Mouse (Mus musculus) hindbrain, embryonic 13.5 days (tissue): ENCODE data around the gene Lrig1. TPM values are rescaled to one million over a fixed set of nuclear protein-coding genes. Genes with fewer than 3 reads are reported as not detected.

Source experiments
- ATAC-seq: fragments of 200-750 bp; cut with Nextera tagmentation; 2 replicates; pipeline ENCODE4 v1.8.0; 2017; ENCODE audit warnings: moderate TSS enrichment; ENCODE audit not compliant: low FRiP score
- H3K27ac ChIP-seq: fragments of 300-500 bp; sonication (generic); 2 replicates; pipeline ENCODE4 v1.5.1; 2015; ENCODE audit warnings: inconsistent platforms, mild to moderate bottlenecking, moderate library complexity
- H3K27me3 ChIP-seq: fragments of 300-500 bp; sonication (generic); 2 replicates; pipeline ENCODE4 v1.6.1; 2015; ENCODE audit warnings: mild to moderate bottlenecking, inconsistent platforms
- H3K36me3 ChIP-seq: fragments of 300-500 bp; sonication (generic); 2 replicates; pipeline ENCODE4 v1.6.1; 2015; ENCODE audit warnings: mild to moderate bottlenecking, inconsistent platforms
- H3K4me1 ChIP-seq: fragments of 300-500 bp; sonication (generic); replicated peaks from 2 replicates; pipeline ENCODE4 v1.6.1; 2015; ENCODE audit warnings: inconsistent platforms
- H3K4me2 ChIP-seq: fragments of 300-500 bp; sonication (generic); 2 replicates; pipeline ENCODE4 v1.6.1; 2015; ENCODE audit warnings: inconsistent platforms, mild to moderate bottlenecking, moderate library complexity
- H3K4me3 ChIP-seq: fragments of 300-500 bp; sonication (generic); 2 replicates; pipeline ENCODE4 v1.5.1; 2015; ENCODE audit warnings: mild to moderate bottlenecking, inconsistent platforms
- H3K9ac ChIP-seq: fragments of 300-500 bp; sonication (generic); 2 replicates; pipeline ENCODE4 v1.6.1; 2015; ENCODE audit warnings: mild to moderate bottlenecking, inconsistent platforms
- H3K9me3 ChIP-seq: fragments of 300-500 bp; sonication (generic); 2 replicates; pipeline ENCODE4 v1.6.1; 2016; ENCODE audit warnings: inconsistent platforms
- WGBS: fragments of 180-500 bp; shearing (Covaris S2); methylation state at CpG from one replicate; pipeline ENCODE4 v1.1.7; 2015; 5-methylcytosine and 5-hydroxymethylcytosine counted together
- polyA plus RNA-seq: library from polyadenylated mRNA; unstranded; fragments of >200 nt; fragmentation: Nextera tagmentation; extraction: Ambion mirVana; gene quantifications from 2 replicates; pipeline ENCODE4 v1.2.1, GENCODE M21; 2015

The Lrig1 gene
- polyA plus RNA-seq, 1 experiment from 2014 or later: 12.5 TPM

DNA sequence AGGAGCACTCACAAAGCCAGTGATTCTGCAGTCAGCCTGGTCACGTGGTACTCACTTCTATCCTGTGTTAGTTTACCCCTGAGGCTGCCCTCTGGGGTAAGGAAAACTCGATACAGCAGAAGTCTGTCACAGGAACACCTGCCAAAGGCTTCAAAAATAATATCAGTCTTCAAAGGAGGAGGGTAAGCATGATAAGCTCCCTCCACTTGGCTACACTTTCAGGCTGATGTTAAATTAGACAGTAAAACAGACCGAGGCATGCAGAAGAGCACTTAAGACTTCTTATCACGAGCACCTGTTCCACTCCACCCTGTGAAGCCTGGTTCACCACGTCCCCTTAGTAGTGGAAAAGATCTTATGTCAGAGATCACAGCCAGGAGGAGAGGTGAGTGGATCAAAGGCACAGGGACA lies 62.9 kb downstream of the Lrig1 start:
- Histone ChIP-seq H3K27me3 (no peaks in the 10 kb centered on the region), H3K27ac (peak overlapping the region; percentile 48; the same call in 1 of the 2 replicates), H3K9ac (no peak overlapping the region), H3K4me1 (peaks cover 57% of the 10 kb centered on the region), H3K36me3 (no peaks in the 10 kb centered on the region), H3K4me3 (no peak overlapping the region), H3K4me2 (no peak overlapping the region), H3K9me3 (no peaks in the 10 kb centered on the region)
- 71% methylated on average over 5 of the region's 5 CpGs for WGBS
- ATAC-seq: no peak

GRCm38 (mm10) chr6:94635343-94635742 lies 64.6 kb downstream of the Lrig1 start:
- ATAC-seq: no peak
- 15% methylated on average over 1 of the region's 1 CpGs for WGBS

DNA sequence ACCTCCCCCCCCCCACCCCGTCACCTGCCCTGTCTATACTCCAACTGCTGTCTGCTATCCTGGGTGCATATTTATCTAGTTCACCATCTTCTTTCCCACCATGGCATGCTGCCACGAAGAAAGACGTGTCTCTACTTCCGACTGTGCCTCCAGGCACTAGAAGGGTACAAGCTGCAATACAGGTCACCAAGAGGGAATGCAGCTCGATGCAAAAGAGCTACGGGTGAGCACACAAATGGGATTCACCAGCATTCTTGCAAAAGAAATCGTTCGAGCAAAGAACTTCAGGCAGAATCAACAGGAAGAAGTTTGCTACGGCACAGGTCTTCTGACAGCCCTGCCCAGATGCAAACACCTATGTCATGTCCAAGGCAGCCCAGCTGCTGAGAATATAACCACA lies 65.2 kb downstream of the Lrig1 start:
- Histone ChIP-seq H3K36me3 (peaks cover 1% of the 10 kb centered on the region; the same call in 1 of the 2 replicates), H3K9ac (no peak overlapping the region), H3K27me3 (no peaks in the 10 kb centered on the region), H3K27ac (0 out of 2 replicates have a peak overlapping the region, but pooled peaks have one; percentile 66), H3K4me3 (no peak overlapping the region), H3K9me3 (no peaks in the 10 kb centered on the region), H3K4me1 (peaks cover 57% of the 10 kb centered on the region), H3K4me2 (no peak overlapping the region)
- ATAC-seq: no peak
- WGBS: 60% methylated on average over 9 of the region's 9 CpGs

More at GRCm38 (mm10) chr6:94635343-94635742, 64.6 kb downstream of the Lrig1 start:
- H3K36me3 ChIP-seq: no peaks in the 10 kb centered on the region
- peak overlapping the region; percentile 66 for H3K27ac ChIP-seq
- H3K4me3 ChIP-seq: no peak overlapping the region
- no peaks in the 10 kb centered on the region for H3K27me3 ChIP-seq
- H3K4me2 ChIP-seq: no peak overlapping the region
- peaks cover 61% of the 10 kb centered on the region for H3K4me1 ChIP-seq
- no peak overlapping the region for H3K9ac ChIP-seq
- H3K9me3 ChIP-seq: no peaks in the 10 kb centered on the region

DNA sequence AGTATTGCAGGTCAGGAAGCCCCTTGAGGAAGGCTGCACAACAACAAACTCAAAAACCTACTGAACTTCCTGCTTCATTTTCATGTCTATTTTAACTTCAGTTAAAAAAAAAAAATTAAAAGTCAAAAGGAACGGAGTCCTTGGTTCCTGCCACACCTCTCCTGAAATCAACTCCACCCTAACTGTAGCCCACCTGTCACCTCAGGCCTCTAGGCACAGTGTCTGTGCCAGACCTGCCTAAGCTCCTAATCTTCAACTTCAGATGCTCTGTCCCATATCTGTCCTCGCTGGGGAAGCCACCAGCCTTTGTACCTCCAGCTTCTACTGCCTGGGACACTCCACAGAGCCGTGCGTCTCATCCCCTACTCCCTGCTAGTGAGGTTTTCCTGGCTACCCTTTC lies 65.7 kb downstream of the Lrig1 start:
- Histone ChIP-seq H3K4me2 (no peak overlapping the region), H3K27ac (no peak overlapping the region)

DNA sequence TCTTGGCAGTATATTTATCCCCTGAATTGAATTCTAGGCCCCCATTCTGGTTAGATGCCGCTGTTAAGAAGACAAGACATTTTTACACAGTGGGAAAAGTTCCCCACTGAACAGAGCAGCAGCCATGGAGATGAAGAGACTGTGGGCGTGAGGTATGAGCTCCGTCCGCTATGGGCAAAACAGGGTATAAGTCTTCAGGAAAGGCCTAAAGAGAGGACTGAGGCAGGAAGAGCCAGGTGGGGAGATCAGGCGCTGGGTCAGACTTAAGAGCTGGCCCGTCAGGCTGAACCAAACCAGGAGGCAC lies 68.2 kb downstream of the Lrig1 start:
- Histone ChIP-seq H3K4me1 (peaks cover 70% of the 10 kb centered on the region), H3K9ac (0 out of 2 replicates have a peak overlapping the region, but pooled peaks have one; percentile 1), H3K36me3 (peaks cover 3% of the 10 kb centered on the region; the same call in 1 of the 2 replicates), H3K27ac (peak overlapping the region; percentile 86), H3K27me3 (no peaks in the 10 kb centered on the region), H3K9me3 (no peaks in the 10 kb centered on the region), H3K4me2 (no peak overlapping the region), H3K4me3 (no peak overlapping the region)
- ATAC-seq: peak; percentile 72; the same call in 1 of the 2 replicates
- WGBS: 44% methylated on average over 6 of the region's 6 CpGs

More for the DNA sequence above, 65.7 kb downstream of the Lrig1 start:
- no peak for ATAC-seq
- Histone ChIP-seq H3K9me3 (no peaks in the 10 kb centered on the region), H3K4me3 (no peak overlapping the region), H3K36me3 (peaks cover 3% of the 10 kb centered on the region; the same call in 1 of the 2 replicates), H3K9ac (no peak overlapping the region), H3K27me3 (no peaks in the 10 kb centered on the region), H3K4me1 (peaks cover 57% of the 10 kb centered on the region)
- WGBS: 85% methylated on average over 4 of the region's 4 CpGs

DNA sequence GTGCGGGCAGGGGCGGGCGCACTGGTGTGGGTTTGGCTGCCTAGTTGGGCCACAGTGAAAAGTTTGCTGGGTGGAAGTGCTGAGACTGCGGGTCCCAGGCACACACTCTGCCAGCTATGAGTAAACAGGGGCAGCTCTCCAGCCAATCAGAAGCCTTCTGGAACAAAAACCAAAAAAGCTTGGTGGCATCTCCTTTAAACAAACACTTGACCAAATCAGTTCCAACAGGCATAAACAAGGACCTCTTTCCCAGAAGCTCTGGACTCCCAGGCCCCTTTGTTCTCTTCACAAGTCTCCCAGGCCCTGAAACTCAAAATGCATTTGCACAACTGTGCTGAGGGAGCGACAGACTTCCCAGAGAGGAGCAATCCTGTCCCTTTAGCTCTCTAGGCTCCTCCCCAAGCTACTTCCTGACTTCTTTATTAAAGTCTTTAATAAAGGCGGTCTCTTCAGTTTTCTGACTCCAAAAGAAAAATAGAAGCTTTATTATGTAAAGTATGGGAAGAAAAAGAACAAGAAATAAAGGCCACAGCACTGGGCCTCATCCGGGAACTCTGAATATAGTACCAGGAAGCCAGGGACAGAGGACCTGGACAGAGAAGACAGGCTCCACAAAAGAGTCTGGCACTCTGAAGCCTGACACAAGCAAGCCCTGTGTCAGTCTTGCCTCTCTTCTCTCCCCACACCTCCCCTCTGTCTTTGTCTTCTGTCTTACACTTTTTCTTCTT lies 68.7 kb downstream of the Lrig1 start:
- Histone ChIP-seq H3K36me3 (peaks cover 5% of the 10 kb centered on the region; the same call in 1 of the 2 replicates), H3K9me3 (no peaks in the 10 kb centered on the region), H3K4me2 (no peak overlapping the region), H3K27ac (peak overlapping the region; percentile 86), H3K4me1 (peaks cover 70% of the 10 kb centered on the region), H3K27me3 (no peaks in the 10 kb centered on the region), H3K4me3 (no peak overlapping the region), H3K9ac (no peak overlapping the region)
- WGBS: 33% methylated on average over 7 of the region's 7 CpGs
- ATAC-seq: peak; percentile 92

DNA sequence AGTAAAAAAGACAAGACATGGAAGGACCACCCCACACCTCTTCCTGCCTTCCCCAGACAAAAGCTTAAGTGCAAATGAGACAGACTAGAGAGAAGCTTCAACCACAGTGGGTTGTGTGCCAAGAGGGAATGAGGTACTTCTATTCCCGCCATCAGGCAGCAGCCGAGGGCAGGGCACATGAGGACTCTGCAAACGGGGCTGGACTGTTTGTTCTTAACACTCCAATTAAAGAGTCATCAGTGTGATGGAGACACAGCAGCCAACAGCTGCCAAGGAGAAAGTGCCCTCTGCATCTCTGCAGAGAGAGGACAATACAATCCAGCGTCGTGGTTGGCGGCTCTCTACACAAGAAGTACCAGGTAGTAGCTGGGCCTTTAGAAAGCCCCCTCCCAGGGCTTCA lies 71.2 kb downstream of the Lrig1 start:
- 60% methylated on average over 6 of the region's 6 CpGs for WGBS

GRCm38 (mm10) chr6:94627714-94628595 lies 72.0 kb downstream of the Lrig1 start:
- no peak for ATAC-seq
- WGBS: 47% methylated on average over 15 of the region's 15 CpGs
- H3K27me3 ChIP-seq: no peaks in the 10 kb centered on the region
- H3K9me3 ChIP-seq: no peaks in the 10 kb centered on the region
- peaks cover 62% of the 10 kb centered on the region for H3K4me1 ChIP-seq
- peaks cover 18% of the 10 kb centered on the region for H3K36me3 ChIP-seq
- H3K27ac ChIP-seq: peak overlapping the region; percentile 56
- H3K4me2 ChIP-seq: no peak overlapping the region
- H3K9ac ChIP-seq: no peak overlapping the region
- H3K4me3 ChIP-seq: no peak overlapping the region

More for the DNA sequence above, 71.2 kb downstream of the Lrig1 start:
- peaks cover 18% of the 10 kb centered on the region for H3K36me3 ChIP-seq
- H3K9ac ChIP-seq: no peak overlapping the region
- no peak overlapping the region for H3K4me3 ChIP-seq
- H3K27ac ChIP-seq: peak overlapping the region; percentile 56
- no peak overlapping the region for H3K4me2 ChIP-seq
- H3K27me3 ChIP-seq: no peaks in the 10 kb centered on the region
- no peaks in the 10 kb centered on the region for H3K9me3 ChIP-seq
- peaks cover 62% of the 10 kb centered on the region for H3K4me1 ChIP-seq
- ATAC-seq: no peak

DNA sequence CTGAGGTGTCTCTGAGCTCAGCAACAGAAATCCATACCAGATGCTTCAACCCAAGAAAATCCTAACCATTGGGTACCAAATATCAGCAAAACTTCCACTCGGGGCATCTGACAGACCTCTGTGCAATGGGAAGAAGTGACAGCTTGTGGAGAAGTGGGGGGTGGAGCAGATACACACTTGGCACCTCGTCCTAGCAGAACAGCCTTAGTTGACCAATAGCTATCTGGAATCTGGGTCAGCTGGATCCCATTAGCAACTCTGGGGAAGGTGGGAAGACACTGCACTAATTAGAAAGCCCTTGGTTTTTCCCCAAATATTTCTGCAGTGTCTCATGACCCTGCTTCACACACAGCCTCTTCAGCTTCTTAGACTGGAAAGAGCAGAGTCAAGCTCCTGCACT lies 73.2 kb downstream of the Lrig1 start:
- Histone ChIP-seq H3K27ac (no peak overlapping the region), H3K4me3 (no peak overlapping the region), H3K9me3 (no peaks in the 10 kb centered on the region), H3K9ac (0 out of 2 replicates have a peak overlapping the region, but pooled peaks have one; percentile 29), H3K27me3 (no peaks in the 10 kb centered on the region), H3K36me3 (peaks cover 29% of the 10 kb centered on the region), H3K4me1 (peaks cover 52% of the 10 kb centered on the region), H3K4me2 (no peak overlapping the region)
- WGBS: 56% methylated on average over 2 of the region's 2 CpGs
- no peak for ATAC-seq

DNA sequence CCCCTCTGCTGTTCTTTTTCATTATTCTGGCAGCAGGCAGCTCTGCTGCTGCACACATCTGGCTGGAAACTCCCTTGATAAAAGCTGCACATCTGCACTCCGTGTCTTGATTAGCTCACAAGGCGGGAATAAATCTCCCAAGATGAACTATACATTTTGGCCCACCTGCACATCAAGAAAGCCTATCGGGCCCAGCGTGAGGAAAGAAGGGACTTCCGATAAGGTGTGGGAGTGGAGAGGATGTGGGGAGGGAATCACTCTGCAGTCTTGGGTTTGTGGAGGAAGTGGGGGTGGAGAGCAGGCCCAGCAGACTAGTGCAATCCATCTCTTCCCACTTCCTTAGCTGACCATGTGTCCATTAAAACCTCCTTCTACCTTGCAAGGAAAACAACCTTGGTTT lies 74.1 kb downstream of the Lrig1 start:
- ATAC-seq: no peak
- Histone ChIP-seq H3K27me3 (no peaks in the 10 kb centered on the region), H3K36me3 (peaks cover 36% of the 10 kb centered on the region), H3K4me2 (no peak overlapping the region), H3K4me3 (no peak overlapping the region), H3K4me1 (peaks cover 44% of the 10 kb centered on the region), H3K9ac (no peak overlapping the region), H3K27ac (peak overlapping the region; percentile 69), H3K9me3 (no peaks in the 10 kb centered on the region)
- 62% methylated on average over 5 of the region's 5 CpGs for WGBS

DNA sequence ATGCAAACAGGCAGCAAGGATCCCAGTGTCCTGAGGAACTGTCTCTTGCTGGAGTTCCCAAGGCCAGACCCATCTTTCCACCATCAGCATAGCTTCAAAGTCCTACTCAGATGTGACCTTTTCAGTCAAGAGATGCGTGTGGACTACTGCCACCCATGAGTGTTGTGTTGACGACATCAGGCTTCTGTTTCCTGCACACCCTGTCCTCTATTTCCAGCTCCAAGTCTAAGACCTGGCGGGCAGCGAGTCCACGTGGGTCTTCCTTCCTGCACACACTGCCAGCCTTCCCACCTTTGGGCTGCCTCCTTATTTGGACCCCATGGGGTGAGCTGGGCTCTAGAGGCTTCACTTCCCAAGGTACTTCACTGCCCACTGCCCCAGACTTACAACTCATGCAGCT lies 75.4 kb downstream of the Lrig1 start:
- Histone ChIP-seq H3K27me3 (no peaks in the 10 kb centered on the region), H3K4me1 (peaks cover 38% of the 10 kb centered on the region), H3K36me3 (peaks cover 46% of the 10 kb centered on the region), H3K9me3 (no peaks in the 10 kb centered on the region), H3K4me2 (no peak overlapping the region), H3K27ac (peak overlapping the region; percentile 42; the same call in 1 of the 2 replicates), H3K9ac (no peak overlapping the region), H3K4me3 (no peak overlapping the region)
- WGBS: 92% methylated on average over 5 of the region's 5 CpGs
- ATAC-seq: no peak

DNA sequence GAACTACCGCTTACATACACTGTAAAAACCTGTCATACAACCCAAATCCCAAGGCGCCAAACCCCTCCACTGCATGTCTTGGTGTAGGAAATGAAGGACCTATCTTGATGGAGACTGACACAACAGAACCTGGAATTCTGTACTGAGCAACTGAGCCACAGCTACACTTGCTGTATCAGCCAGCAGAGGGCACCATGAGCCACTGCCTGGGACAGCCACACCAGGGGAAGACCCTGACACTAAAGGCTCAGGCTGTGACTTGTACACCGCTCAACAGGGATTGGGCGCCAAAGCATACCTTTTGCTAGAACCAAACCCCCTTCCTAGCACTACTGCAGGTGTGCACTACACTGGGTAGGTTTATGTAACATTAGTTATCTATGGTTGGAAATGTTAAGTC lies 77.0 kb downstream of the Lrig1 start:
- no peak overlapping the region for H3K27ac ChIP-seq
- 86% methylated on average over 4 of the region's 4 CpGs for WGBS
- H3K4me3 ChIP-seq: no peak overlapping the region
- no peaks in the 10 kb centered on the region for H3K9me3 ChIP-seq
- peaks cover 32% of the 10 kb centered on the region for H3K4me1 ChIP-seq
- no peaks in the 10 kb centered on the region for H3K27me3 ChIP-seq
- H3K9ac ChIP-seq: no peak overlapping the region
- H3K36me3 ChIP-seq: peaks cover 57% of the 10 kb centered on the region
- peak; percentile 40; the same call in 1 of the 2 replicates for ATAC-seq
- H3K4me2 ChIP-seq: no peak overlapping the region
